Mouse (Mus musculus): ENCODE results near the gene Bysl. TPM values are rescaled to one million over a fixed set of nuclear protein-coding genes. Genes with fewer than 3 reads are reported as not detected.
A peak's percentile ranks its signal among the peaks of the same experiment; 100 is the strongest.
"Not testable (repeated sequence)": the region's sequence is repeated elsewhere in the genome, so short reads cannot be mapped to it uniquely, and the experiment has no call there.

Gene Bysl
- polyA plus RNA-seq, 1 experiment from 2014 or later: 41.3 TPM

DNA sequence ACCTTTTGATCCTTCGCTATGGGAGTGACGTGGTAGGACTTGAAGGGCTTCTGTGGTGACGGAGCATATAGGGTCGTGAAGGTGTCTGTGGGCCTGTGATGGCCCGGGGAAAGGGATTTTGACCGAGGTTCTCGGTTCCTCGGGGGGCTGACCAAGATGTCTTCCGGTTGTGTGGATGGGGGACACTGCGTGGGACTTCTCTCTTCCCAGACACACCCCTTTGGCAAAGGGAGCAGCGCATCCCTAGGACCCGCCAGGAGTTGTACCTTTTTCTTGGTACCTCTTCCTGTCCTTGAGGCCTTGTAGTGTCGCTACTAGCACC, 330 bp upstream of the Bysl start:
- peak overlapping the region; percentile 81 for H3K27ac ChIP-seq
- WGBS: under 1% methylated on average over 13 of the region's 13 CpGs
- peaks cover 71% of the 10 kb centered on the region for H3K36me3 ChIP-seq
- no peak for DNase-seq (ENCODE audit: low spot score)
- peaks cover 22% of the 10 kb centered on the region for H3K4me1 ChIP-seq
- no peaks in the 10 kb centered on the region for H3K9me3 ChIP-seq (replicated peaks)
- H3K27me3 ChIP-seq (ENCODE audit: low read depth, poor library complexity, severe bottlenecking): no peaks in the 10 kb centered on the region
- peak overlapping the region; percentile 76 for H3K4me3 ChIP-seq

DNA sequence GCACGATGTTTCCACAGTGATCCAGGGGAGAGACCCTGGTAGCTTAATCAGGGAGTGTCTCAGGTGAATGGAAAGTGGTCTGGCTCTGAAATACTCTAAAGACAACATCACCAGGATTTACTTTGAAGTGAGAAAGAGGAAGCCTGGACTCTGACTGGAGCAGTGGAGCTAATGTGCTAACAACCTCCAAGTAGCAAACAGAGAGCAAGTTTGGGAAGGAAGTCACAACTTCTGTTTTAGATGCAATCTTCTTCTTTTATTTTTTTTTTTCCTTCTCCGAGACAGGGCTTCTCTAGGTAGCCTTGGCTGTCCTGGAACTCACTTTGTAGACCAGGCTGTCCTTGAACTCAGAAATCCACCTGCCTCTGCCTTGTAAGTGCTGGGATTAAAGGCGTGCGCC, 2.1 kb downstream of the Bysl start:
- DNase-seq (ENCODE audit: low spot score): no peak
- no peaks in the 10 kb centered on the region for H3K27me3 ChIP-seq (ENCODE audit: low read depth, poor library complexity, severe bottlenecking)
- H3K4me1 ChIP-seq: peaks cover 22% of the 10 kb centered on the region
- no peaks in the 10 kb centered on the region for H3K9me3 ChIP-seq (replicated peaks)
- no peak overlapping the region for H3K4me3 ChIP-seq
- H3K27ac ChIP-seq: no peak overlapping the region
- peaks cover 71% of the 10 kb centered on the region for H3K36me3 ChIP-seq
- WGBS: 94% methylated on average over 4 of the region's 4 CpGs

DNA sequence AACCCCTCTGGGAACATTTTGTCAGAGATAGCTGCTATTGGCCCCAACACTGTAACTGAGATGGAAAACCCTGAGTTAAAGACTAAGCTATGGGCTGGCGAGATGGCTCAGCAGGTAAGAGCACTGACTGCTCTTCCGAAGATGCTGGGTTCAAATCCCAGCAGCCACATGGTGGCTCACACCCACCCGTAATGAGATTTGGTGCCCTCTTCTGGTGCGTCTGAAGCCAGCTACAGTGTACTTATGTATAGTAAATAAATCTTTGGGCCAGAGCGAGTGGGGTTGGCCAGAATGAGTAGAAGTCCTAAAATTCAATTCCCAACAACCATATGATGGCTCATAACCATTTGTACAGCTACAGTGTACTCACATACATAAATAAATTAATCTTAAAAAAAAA, 5.1 kb downstream of the Bysl start:
- Histone ChIP-seq H3K36me3 (peaks cover 81% of the 10 kb centered on the region), H3K27me3 (ENCODE audit: low read depth, poor library complexity, severe bottlenecking) (no peaks in the 10 kb centered on the region), H3K4me3 (no peak overlapping the region), H3K27ac (no peak overlapping the region), H3K4me1 (peaks cover 9% of the 10 kb centered on the region), H3K9me3 (replicated peaks) (no peaks in the 10 kb centered on the region)
- DNase-seq (ENCODE audit: low spot score): no peak
- 84% methylated on average over 5 of the region's 5 CpGs for WGBS

DNA sequence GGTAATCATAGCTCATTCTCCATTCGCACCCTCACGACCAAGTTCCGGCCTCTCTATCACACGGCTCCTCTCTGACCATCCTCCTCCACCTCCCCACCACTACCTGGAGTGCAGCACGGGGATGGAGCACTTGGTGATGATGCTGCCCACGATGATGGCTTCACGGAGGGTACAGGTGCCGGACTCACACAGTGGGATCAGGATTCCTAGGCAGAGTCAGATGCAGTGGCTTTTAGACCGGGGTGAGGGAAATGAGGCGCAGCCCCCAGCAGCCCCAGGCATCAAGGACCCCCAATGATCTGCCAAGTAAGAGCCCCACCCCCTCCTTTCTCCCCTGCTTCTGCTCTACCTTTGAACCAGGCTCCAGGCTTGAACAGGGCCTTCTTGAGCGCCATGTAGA, 9.0 kb downstream of the Bysl start:
- H3K9me3 ChIP-seq (replicated peaks): no peaks in the 10 kb centered on the region
- H3K4me3 ChIP-seq: no peak overlapping the region
- no peak overlapping the region for H3K27ac ChIP-seq
- peaks cover 97% of the 10 kb centered on the region for H3K36me3 ChIP-seq
- 96% methylated on average over 11 of the region's 11 CpGs for WGBS
- no peaks in the 10 kb centered on the region for H3K27me3 ChIP-seq (ENCODE audit: low read depth, poor library complexity, severe bottlenecking)
- no peak for DNase-seq (ENCODE audit: low spot score)
- peaks cover 7% of the 10 kb centered on the region for H3K4me1 ChIP-seq

DNA sequence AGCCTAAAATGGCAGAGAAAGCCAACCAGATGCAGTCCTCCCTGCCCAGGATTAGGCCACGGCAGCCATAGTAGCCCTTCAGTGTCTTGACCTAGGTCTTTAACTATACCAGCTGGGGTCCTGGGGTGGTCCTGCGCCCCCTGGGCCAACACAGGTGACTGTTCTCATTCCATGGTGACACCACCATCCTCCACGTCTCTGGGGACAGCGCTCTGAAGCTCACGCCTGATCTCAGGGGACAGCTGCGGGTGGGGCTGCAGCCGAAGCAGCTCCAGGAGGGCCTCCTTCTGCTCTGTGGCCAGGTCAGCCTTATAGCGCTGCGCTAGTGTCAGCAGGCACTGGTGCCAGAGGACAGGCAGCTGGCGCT, 9.9 kb downstream of the Bysl start:
- H3K4me3 ChIP-seq: no peak overlapping the region
- WGBS: 94% methylated on average over 10 of the region's 10 CpGs

DNA sequence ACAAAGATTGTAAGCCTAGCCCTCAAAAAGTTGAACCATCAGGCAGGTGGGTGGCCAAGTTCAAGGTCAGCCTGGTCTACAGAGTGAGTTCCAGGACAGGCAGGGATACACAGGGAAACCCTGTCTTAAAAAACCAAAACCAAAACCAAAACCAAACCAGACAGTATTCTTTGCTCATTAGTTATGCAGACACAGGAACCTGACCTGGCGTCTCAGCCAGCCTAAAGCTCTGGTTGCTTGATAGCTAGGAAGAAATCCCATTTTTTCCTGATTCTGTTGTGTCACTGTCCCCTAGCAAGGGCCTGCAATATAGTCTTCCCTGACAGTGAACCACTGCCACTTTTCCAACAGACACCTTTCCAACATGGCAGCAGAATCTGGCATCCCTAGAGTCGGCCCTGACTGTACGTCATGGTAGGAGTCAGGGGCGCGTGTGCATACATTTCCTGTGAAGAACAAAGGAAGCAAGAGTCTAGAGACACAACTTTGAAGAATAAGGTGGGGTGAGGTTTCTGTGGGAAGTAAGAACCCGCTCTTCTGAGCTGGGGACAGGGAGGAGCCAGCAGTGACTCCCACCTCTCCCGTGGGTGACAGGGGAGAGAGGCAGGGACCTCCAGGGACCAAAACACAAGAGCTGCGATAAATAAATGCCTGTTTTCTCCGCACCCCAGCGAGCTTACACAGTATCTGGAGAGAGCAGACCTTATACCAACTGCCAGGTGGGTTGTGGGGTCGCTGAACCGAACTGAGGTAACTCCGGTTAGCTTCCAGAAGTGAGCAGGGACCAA, 10.5 kb downstream of the Bysl start:
- 93% methylated on average over 13 of the region's 13 CpGs for WGBS
- Histone ChIP-seq H3K9me3 (replicated peaks) (no peaks in the 10 kb centered on the region), H3K27me3 (ENCODE audit: low read depth, poor library complexity, severe bottlenecking) (no peaks in the 10 kb centered on the region), H3K27ac (no peak overlapping the region), H3K4me1 (peaks cover 22% of the 10 kb centered on the region), H3K36me3 (peaks cover 92% of the 10 kb centered on the region), H3K4me3 (no peak overlapping the region)
- DNase-seq (ENCODE audit: low spot score): no peak

More for the DNA sequence above, 9.9 kb downstream of the Bysl start:
- Histone ChIP-seq H3K4me1 (peaks cover 16% of the 10 kb centered on the region), H3K27me3 (ENCODE audit: low read depth, poor library complexity, severe bottlenecking) (no peaks in the 10 kb centered on the region), H3K9me3 (replicated peaks) (no peaks in the 10 kb centered on the region), H3K36me3 (peaks cover 97% of the 10 kb centered on the region), H3K27ac (no peak overlapping the region)
- no peak for DNase-seq (ENCODE audit: low spot score)

DNA sequence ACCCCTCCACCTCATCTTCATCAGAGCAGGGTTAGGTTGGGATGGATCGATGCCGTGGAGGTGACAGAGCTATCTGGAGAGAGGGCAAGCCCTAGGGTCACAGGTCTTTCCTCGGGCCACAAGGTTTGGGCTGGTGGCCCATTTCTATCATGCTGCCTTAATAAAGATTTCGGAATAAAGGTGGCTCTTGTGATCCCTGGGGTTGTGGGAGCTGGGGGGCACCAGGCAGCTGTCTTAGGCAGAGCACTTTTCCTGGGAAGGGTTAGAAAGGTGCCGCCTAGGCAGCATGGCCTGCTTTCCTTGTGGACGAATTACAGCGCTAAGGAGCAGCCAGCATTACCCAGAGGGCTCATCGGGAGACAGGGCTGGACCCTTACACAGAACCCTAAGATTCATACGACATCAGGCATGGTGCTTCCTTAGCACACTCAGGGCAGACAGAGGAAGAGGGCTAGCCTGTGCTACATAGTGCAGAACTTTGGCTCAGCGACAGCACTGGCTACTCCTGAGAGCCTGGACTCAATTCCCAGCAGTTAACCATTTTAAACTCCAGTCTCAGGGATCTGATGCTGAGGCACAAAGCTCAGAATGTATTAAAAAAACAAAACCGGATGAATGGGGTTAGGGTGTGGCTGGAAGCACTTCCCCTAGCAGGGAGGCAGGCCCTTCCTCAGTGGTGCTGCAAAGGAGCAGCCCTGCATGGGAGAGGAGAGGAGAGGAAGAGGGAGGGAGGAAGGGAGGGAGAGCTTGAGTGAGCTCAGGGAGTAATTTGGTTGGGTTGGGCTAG, 11.6 kb downstream of the Bysl start:
- Histone ChIP-seq H3K9me3 (replicated peaks) (no peaks in the 10 kb centered on the region), H3K36me3 (peaks cover 82% of the 10 kb centered on the region), H3K4me3 (no peak overlapping the region), H3K4me1 (peaks cover 32% of the 10 kb centered on the region), H3K27me3 (ENCODE audit: low read depth, poor library complexity, severe bottlenecking) (no peaks in the 10 kb centered on the region), H3K27ac (no peak overlapping the region)
- WGBS: 80% methylated on average over 11 of the region's 11 CpGs
- no peak for DNase-seq (ENCODE audit: low spot score)

DNA sequence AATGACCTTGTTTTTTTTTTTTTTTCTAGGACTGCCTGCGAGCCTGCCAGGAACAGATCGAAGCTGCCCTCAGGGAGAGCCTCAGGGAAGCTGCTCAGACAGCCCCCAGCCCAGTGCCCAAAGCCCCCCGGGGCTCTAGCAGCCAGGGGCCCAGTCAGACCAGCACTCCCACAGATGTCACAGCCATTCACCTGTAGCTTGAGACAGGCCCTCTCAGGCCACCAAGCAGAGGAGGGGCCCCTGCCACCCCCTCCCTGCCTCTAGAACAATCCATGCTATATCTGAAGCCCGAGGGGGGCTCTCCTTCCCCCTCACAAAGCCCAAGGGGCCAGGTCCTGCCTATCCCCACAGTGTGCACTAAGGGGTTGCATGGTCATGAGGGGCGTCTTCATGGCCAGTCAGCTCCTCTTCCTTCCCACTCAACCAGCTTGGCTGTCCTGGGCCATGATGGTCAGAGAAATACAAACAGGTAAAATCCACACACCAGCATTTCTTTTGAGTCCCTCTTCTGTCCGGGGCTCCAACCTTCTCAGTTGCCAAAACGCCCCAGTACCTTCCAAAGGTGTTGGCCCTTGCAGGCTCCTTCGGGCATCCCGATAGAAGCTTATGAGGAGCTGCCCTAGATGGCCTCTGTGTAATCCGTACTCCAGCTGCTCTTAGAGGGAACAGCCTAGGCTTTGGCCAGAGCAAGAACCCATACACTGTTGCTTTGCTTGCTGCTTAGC, 12.6 kb downstream of the Bysl start:
- peaks cover 72% of the 10 kb centered on the region for H3K36me3 ChIP-seq
- 86% methylated on average over 10 of the region's 10 CpGs for WGBS
- DNase-seq (ENCODE audit: low spot score); H3K4me3 ChIP-seq; H3K9me3 ChIP-seq (replicated peaks); H3K27ac ChIP-seq; H3K27me3 ChIP-seq (ENCODE audit: low read depth, poor library complexity, severe bottlenecking): not testable (repeated sequence)
- H3K4me1 ChIP-seq: peaks cover 37% of the 10 kb centered on the region

DNA sequence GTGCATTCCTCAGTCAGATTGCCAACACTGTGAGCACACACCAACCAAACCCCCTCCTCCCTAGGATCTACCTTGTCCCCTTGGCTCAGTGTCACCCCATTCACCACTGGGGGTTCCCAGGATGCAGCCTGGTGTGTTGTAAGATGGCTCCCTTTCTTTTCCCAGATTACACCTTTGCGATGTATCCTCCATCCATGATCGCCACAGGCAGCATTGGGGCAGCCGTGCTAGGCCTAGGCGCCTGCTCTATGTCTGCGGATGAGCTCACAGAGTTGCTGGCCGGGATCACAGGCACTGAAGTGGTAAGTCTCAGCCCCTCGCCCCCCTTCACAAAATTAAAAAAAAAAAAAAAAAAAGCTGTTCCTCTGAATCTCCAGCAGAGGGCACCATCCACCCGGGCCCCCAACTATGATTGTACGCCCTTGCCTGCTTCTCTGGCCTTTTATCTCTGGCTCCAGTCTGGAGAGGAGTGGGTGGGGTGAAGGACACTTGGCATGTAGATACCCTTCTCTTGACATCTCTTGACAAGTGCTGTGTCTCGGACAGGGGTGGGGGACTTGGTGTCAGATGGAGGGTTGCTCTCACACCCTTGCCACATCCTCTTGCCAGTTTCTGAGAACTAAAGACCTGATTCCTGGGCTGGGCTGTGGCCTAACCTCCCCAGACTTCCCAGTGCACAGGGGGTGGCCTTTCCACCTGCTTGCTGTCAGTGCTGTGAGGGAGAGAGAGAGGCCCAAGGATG, 13.3 kb downstream of the Bysl start:
- H3K27me3 ChIP-seq (ENCODE audit: low read depth, poor library complexity, severe bottlenecking): no peaks in the 10 kb centered on the region
- peaks cover 68% of the 10 kb centered on the region for H3K36me3 ChIP-seq
- peak overlapping the region; percentile 89; the same call in 1 of the 2 replicates for H3K27ac ChIP-seq
- no peak overlapping the region for H3K4me3 ChIP-seq
- peak; percentile 70 for DNase-seq (ENCODE audit: low spot score)
- H3K9me3 ChIP-seq (replicated peaks): no peaks in the 10 kb centered on the region
- H3K4me1 ChIP-seq: peaks cover 39% of the 10 kb centered on the region
- 30% methylated on average over 10 of the region's 10 CpGs for WGBS

DNA sequence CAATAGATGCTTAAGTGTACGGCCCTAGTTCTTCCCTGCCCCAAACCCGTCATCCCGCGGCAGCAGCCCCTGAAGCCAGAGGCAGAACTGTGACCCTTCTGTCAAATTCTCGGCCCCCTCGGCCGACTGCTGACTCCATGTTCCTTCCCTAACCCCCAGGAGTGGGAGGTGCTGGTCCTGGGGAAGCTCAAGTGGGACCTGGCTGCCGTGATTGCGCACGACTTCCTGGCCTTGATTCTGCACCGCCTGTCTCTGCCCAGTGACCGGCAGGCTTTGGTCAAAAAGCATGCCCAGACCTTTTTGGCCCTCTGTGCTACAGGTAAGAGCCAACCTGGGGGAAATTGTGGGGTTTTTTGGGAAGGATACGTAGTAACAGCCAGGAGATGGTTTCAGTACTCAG, 14.0 kb downstream of the Bysl start:
- WGBS: 62% methylated on average over 13 of the region's 13 CpGs
- no peaks in the 10 kb centered on the region for H3K9me3 ChIP-seq (replicated peaks)
- DNase-seq (ENCODE audit: low spot score): no peak
- no peaks in the 10 kb centered on the region for H3K27me3 ChIP-seq (ENCODE audit: low read depth, poor library complexity, severe bottlenecking)
- peaks cover 45% of the 10 kb centered on the region for H3K4me1 ChIP-seq
- H3K4me3 ChIP-seq: peak overlapping the region; percentile 74
- H3K36me3 ChIP-seq: peaks cover 60% of the 10 kb centered on the region
- peak overlapping the region; percentile 89 for H3K27ac ChIP-seq

DNA sequence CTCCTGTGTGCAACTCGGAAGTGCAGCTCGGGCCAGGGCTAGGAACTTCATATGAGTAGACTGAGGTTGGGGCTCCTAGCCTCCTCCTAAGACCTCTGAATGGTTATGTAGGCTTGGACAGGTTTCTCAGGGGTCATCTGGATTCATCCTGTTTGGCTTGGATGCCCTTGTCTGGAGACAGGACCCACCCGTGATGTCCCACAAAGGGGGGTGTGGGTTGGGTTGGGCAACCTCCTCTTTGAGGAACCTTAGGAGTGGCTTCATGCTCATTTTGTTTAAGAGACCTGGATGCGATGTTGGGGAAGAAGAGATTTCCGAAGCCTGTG, 14.5 kb downstream of the Bysl start:
- H3K4me1 ChIP-seq: peaks cover 45% of the 10 kb centered on the region

DNA sequence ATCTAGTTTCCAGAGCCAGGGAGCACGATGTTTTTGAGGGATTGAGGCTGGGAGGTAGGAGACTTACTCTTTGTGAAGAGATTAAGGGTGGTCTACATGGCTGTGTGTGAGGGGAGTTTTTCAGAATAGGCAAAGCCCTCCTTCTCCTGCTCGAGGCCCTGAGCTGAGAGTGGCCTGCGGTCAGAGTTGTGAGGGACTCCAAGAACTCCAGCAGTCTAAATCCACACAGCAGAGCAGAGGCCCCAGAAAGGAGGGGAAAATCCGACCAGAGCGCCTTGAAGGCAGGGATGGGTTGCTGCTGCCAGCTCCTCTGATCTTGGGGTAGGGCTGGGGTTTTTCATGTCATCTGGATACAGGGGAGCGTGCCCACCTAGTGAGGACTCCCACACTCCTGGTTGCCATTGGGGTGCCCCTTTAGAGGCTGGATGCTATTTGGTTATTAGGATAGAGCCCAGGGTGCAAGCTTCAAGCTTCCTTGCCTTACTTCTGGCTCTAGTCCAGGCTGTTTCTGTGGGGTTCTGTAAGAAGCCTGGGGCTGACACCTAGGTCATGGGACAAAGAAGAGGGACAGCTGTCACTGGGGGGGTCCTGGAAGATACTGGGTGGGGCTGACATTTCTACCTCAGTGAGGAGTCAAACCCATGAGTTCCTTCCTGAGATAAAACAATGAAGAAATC, 15.0 kb downstream of the Bysl start:
- H3K27ac ChIP-seq: peak overlapping the region; percentile 89

More for the DNA sequence above, 14.5 kb downstream of the Bysl start:
- DNase-seq (ENCODE audit: low spot score): no peak
- H3K27ac ChIP-seq: peak overlapping the region; percentile 89
- no peaks in the 10 kb centered on the region for H3K9me3 ChIP-seq (replicated peaks)
- no peaks in the 10 kb centered on the region for H3K27me3 ChIP-seq (ENCODE audit: low read depth, poor library complexity, severe bottlenecking)
- H3K4me3 ChIP-seq: peak overlapping the region; percentile 74
- H3K36me3 ChIP-seq: peaks cover 56% of the 10 kb centered on the region
- 73% methylated on average over 5 of the region's 5 CpGs for WGBS

More for the DNA sequence above, 15.0 kb downstream of the Bysl start:
- 27% methylated on average over 6 of the region's 6 CpGs for WGBS
- Histone ChIP-seq H3K9me3 (replicated peaks) (no peaks in the 10 kb centered on the region), H3K27me3 (ENCODE audit: low read depth, poor library complexity, severe bottlenecking) (no peaks in the 10 kb centered on the region), H3K36me3 (peaks cover 51% of the 10 kb centered on the region), H3K4me1 (peaks cover 45% of the 10 kb centered on the region), H3K4me3 (peak overlapping the region; percentile 74)
- peak; percentile 42 for DNase-seq (ENCODE audit: low spot score)
